Mouse (Mus musculus): ENCODE results near the gene Gprc5d. TPM values are rescaled to one million over a fixed set of nuclear protein-coding genes. Genes with fewer than 3 reads are reported as not detected.

Gene Gprc5d
- polyA plus RNA-seq (2014; fragmentation: Illumina TruSeq; extraction: RNeasy Lipid Tissue Mini Kit (QIAGEN cat#74804); ENCODE audit: low read depth, low replicate concordance): not detected

GRCm38 (mm10) chr6:135118183-135118582 is at the start of gene Gprc5d:
Gprc5d (minus strand) TSS chr6:135118283.

DNA sequence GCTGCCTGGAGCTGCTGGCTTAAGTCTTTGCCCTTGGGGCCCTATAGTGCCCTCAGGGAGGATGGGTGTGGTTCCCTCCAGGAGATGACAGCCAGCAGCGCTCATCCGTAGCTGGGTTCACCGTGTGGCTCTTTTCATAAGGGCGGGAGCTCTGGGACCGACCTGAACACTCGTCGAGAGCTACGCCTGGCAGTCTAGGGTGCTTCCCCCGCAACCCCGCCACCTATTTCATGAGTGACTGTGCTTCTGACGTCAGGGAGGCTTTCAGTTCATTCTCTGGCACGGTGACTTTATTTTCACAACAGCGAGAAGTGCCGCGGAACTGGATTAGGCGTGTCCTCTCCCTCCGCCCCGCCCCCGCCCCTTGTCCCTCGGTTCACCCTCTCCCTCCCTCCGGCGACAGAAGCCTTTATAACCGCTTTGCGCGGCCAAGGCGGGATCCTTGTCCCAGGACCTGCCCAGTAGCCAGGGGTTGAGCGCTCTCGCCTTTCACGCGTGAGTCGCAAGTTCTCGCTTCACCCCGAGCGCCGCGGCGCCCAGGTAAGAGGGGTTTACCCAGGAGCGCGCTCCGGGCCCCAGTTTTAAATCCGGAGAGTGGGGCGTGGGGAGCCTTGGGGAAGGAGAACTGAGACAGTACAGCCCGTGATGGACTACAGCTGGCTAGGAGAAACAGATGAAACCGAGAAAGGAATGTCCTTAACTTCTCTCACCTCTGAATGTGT is 52.7 kb downstream of the Gprc5d start, which contains the start of gene Gprc5a:
Gene Gprc5a (plus strand): TSS at position 416 of the 722 bp plus-strand sequence.

Other genes with a start within 250 kb of the Gprc5d start
- 1.8 TPM for gene Gpr19, start 219.7 kb downstream of the Gprc5d start, polyA plus RNA-seq (2014; fragmentation: Illumina TruSeq; extraction: RNeasy Lipid Tissue Mini Kit (QIAGEN cat#74804); ENCODE audit: low read depth, low replicate concordance)
- gene Cdkn1b, start 197.9 kb downstream of the Gprc5d start, polyA plus RNA-seq (2014; fragmentation: Illumina TruSeq; extraction: RNeasy Lipid Tissue Mini Kit (QIAGEN cat#74804); ENCODE audit: low read depth, low replicate concordance): 90.1 TPM
- gene Apold1, start 136.6 kb downstream of the Gprc5d start, polyA plus RNA-seq (2014; fragmentation: Illumina TruSeq; extraction: RNeasy Lipid Tissue Mini Kit (QIAGEN cat#74804); ENCODE audit: low read depth, low replicate concordance): 2.2 TPM
- 133 TPM for gene Ddx47, start 106.7 kb downstream of the Gprc5d start, polyA plus RNA-seq (2014; fragmentation: Illumina TruSeq; extraction: RNeasy Lipid Tissue Mini Kit (QIAGEN cat#74804); ENCODE audit: low read depth, low replicate concordance)
- gene Gprc5a, start 52.6 kb downstream of the Gprc5d start, polyA plus RNA-seq (2014; fragmentation: Illumina TruSeq; extraction: RNeasy Lipid Tissue Mini Kit (QIAGEN cat#74804); ENCODE audit: low read depth, low replicate concordance): 1.4 TPM
- 9.7 TPM for gene Fam234b, start 79.7 kb upstream of the Gprc5d start, polyA plus RNA-seq (2014; fragmentation: Illumina TruSeq; extraction: RNeasy Lipid Tissue Mini Kit (QIAGEN cat#74804); ENCODE audit: low read depth, low replicate concordance)
- gene Hebp1, start 79.7 kb upstream of the Gprc5d start, polyA plus RNA-seq (2014; fragmentation: Illumina TruSeq; extraction: RNeasy Lipid Tissue Mini Kit (QIAGEN cat#74804); ENCODE audit: low read depth, low replicate concordance): 21.5 TPM
- not detected for gene Gsg1, start 136.1 kb upstream of the Gprc5d start, polyA plus RNA-seq (2014; fragmentation: Illumina TruSeq; extraction: RNeasy Lipid Tissue Mini Kit (QIAGEN cat#74804); ENCODE audit: low read depth, low replicate concordance)
- gene Pbp2, start 192.1 kb upstream of the Gprc5d start, polyA plus RNA-seq (2014; fragmentation: Illumina TruSeq; extraction: RNeasy Lipid Tissue Mini Kit (QIAGEN cat#74804); ENCODE audit: low read depth, low replicate concordance): not detected
- 98.4 TPM for gene Emp1, start 244.3 kb upstream of the Gprc5d start, polyA plus RNA-seq (2014; fragmentation: Illumina TruSeq; extraction: RNeasy Lipid Tissue Mini Kit (QIAGEN cat#74804); ENCODE audit: low read depth, low replicate concordance)